ENCODE assay signal across 9 mouse cellular contexts in genomic region chr10:111957271-111958045, GRCm38 (mm10). TPM values are rescaled to one million over a fixed set of nuclear protein-coding genes. Genes with fewer than 3 reads are reported as not detected.
DNase-seq lines count a peak whose midpoint lies in the region; ATAC-seq lines count a peak whose summit lies in the region.
"Had no signal": no experiment of that assay in that cellular context is flagged by ENCODE, and none has a peak within 500 bp of the region (broad histone marks: within the 10 kb centered on the region; RNA-seq: fewer than 3 reads in every experiment).

No protein-coding gene starts in this region.

- H3K36me3 ChIP-seq in embryonic facial prominence, embryonic 13.5 days, result no peaks in the 10 kb centered on the region
- H3K36me3 ChIP-seq in heart, embryonic 10.5 days, result no peaks in the 10 kb centered on the region
- H3K36me3 ChIP-seq in limb, embryonic 12.5 days, result no peaks in the 10 kb centered on the region
- H3K36me3 ChIP-seq in midbrain, embryonic 16.5 days (ENCODE audit: control insufficient read depth, insufficient read depth, low read length), result no peaks in the 10 kb centered on the region
- no peaks in the 10 kb centered on the region for H3K36me3 ChIP-seq in stomach, embryonic 16.5 days (ENCODE audit: control insufficient read depth, insufficient read depth, low read length)
- H3K36me3 ChIP-seq: liver, embryonic 15.5 days had no signal

- peak; percentile 72; the same call in 1 of the 2 replicates for ATAC-seq in embryonic facial prominence, embryonic 13.5 days (ENCODE audit: insufficient number of reproducible peaks, insufficient read depth, low FRiP score, low TSS enrichment, low read depth)
- ATAC-seq in limb, embryonic 12.5 days (ENCODE audit: insufficient number of reproducible peaks, insufficient read depth, low FRiP score, low TSS enrichment, low read depth), result peak; percentile 63; the same call in 1 of the 2 replicates
- peak; percentile 89 for ATAC-seq in midbrain, embryonic 16.5 days
- peak; percentile 57; the same call in 1 of the 2 replicates for ATAC-seq in stomach, embryonic 16.5 days (ENCODE audit: insufficient read depth, low FRiP score)

- H3K4me3 ChIP-seq in embryonic facial prominence, embryonic 13.5 days, result no peak overlapping the region
- no peak overlapping the region for H3K4me3 ChIP-seq in heart, embryonic 10.5 days
- H3K4me3 ChIP-seq in limb, embryonic 12.5 days (replicated peaks), result no peak overlapping the region
- H3K4me3 ChIP-seq in midbrain, embryonic 16.5 days (ENCODE audit: low read depth, low read length), result no peak overlapping the region
- no peak overlapping the region for H3K4me3 ChIP-seq in stomach, embryonic 16.5 days (replicated peaks; ENCODE audit: low read length)
- H3K4me3 ChIP-seq: liver, embryonic 15.5 days had no signal

- no peak overlapping the region for H3K27ac ChIP-seq in embryonic facial prominence, embryonic 13.5 days
- 0 out of 2 replicates have a peak overlapping the region, but pooled peaks have one; percentile 47 for H3K27ac ChIP-seq in heart, embryonic 10.5 days
- no peak overlapping the region for H3K27ac ChIP-seq in limb, embryonic 12.5 days
- no peak overlapping the region for H3K27ac ChIP-seq in midbrain, embryonic 16.5 days (ENCODE audit: low read length)
- no peak overlapping the region for H3K27ac ChIP-seq in stomach, embryonic 16.5 days (ENCODE audit: low read length)
- H3K27ac ChIP-seq: liver, embryonic 15.5 days had no signal

- H3K4me1 ChIP-seq in embryonic facial prominence, embryonic 13.5 days, result no peaks in the 10 kb centered on the region
- peaks cover 6% of the 10 kb centered on the region for H3K4me1 ChIP-seq in heart, embryonic 10.5 days
- H3K4me1 ChIP-seq in limb, embryonic 12.5 days (replicated peaks), result 0 out of 2 replicates have a peak, but pooled peaks cover 3% of the 10 kb centered on the region
- H3K4me1 ChIP-seq in midbrain, embryonic 16.5 days (ENCODE audit: control insufficient read depth, insufficient read depth, low read length), result no peaks in the 10 kb centered on the region
- no peaks in the 10 kb centered on the region for H3K4me1 ChIP-seq in stomach, embryonic 16.5 days (ENCODE audit: control insufficient read depth, insufficient read depth, low read length)
- H3K4me1 ChIP-seq: liver, embryonic 15.5 days had no signal

- no peaks in the 10 kb centered on the region for H3K27me3 ChIP-seq in embryonic facial prominence, embryonic 13.5 days
- no peaks in the 10 kb centered on the region for H3K27me3 ChIP-seq in heart, embryonic 10.5 days (ENCODE audit: insufficient read depth, poor library complexity, severe bottlenecking)
- no peaks in the 10 kb centered on the region for H3K27me3 ChIP-seq in limb, embryonic 12.5 days
- peaks cover 3% of the 10 kb centered on the region for H3K27me3 ChIP-seq in midbrain, embryonic 16.5 days (ENCODE audit: control insufficient read depth, insufficient read depth, low read depth, low read length)
- no peaks in the 10 kb centered on the region for H3K27me3 ChIP-seq in stomach, embryonic 16.5 days (ENCODE audit: control insufficient read depth, insufficient read depth, low read length)
- H3K27me3 ChIP-seq: liver, embryonic 15.5 days had no signal

- 46% methylated on average over 10 of the region's 10 CpGs for WGBS in embryonic facial prominence, embryonic 13.5 days
- 51% methylated on average over 10 of the region's 10 CpGs for WGBS in heart, embryonic 10.5 days
- 61% methylated on average over 10 of the region's 10 CpGs for WGBS in limb, embryonic 12.5 days
- WGBS in midbrain, embryonic 16.5 days, result 59% methylated on average over 10 of the region's 10 CpGs
- 53% methylated on average over 10 of the region's 10 CpGs for WGBS in stomach, embryonic 16.5 days

- no peaks in the 10 kb centered on the region for H3K9me3 ChIP-seq in embryonic facial prominence, embryonic 13.5 days
- no peaks in the 10 kb centered on the region for H3K9me3 ChIP-seq in heart, embryonic 10.5 days
- no peaks in the 10 kb centered on the region for H3K9me3 ChIP-seq in limb, embryonic 12.5 days
- H3K9me3 ChIP-seq in midbrain, embryonic 16.5 days (replicated peaks; ENCODE audit: control insufficient read depth, low read length, poor library complexity, severe bottlenecking), result no peaks in the 10 kb centered on the region
- H3K9me3 ChIP-seq in stomach, embryonic 16.5 days (replicated peaks; ENCODE audit: control insufficient read depth, low read length), result no peaks in the 10 kb centered on the region
- H3K9me3 ChIP-seq: liver, embryonic 15.5 days had no signal

- peak; percentile 34 to 48 for DNase-seq in CD8-positive naive resting alpha-beta T cell, adult 2 months (ENCODE audit: low read depth in 2 of 2, low spot score in 2 of 2)
- peak; percentile 18 for DNase-seq in adrenal gland, postnatal 25 days
- no peak for DNase-seq in heart, embryonic 10.5 days (ENCODE audit: low spot score)
- peak; percentile 45 to 67 for DNase-seq in kidney, adult 8-10 months

- H3K4me2 ChIP-seq in embryonic facial prominence, embryonic 13.5 days, result no peak overlapping the region
- H3K4me2 ChIP-seq in limb, embryonic 12.5 days, result no peak overlapping the region
- H3K4me2 ChIP-seq in midbrain, embryonic 16.5 days (ENCODE audit: low read length), result no peak overlapping the region
- no peak overlapping the region for H3K4me2 ChIP-seq in stomach, embryonic 16.5 days (ENCODE audit: low read depth, low read length)
- H3K4me2 ChIP-seq: liver, embryonic 15.5 days had no signal

- H3K9ac ChIP-seq in embryonic facial prominence, embryonic 13.5 days, result no peak overlapping the region
- H3K9ac ChIP-seq in limb, embryonic 12.5 days (replicated peaks), result no peak overlapping the region
- H3K9ac ChIP-seq in midbrain, embryonic 16.5 days (ENCODE audit: low read depth, low read length), result no peak overlapping the region
- H3K9ac ChIP-seq in stomach, embryonic 16.5 days (ENCODE audit: low read length), result no peak overlapping the region
- H3K9ac ChIP-seq: liver, embryonic 15.5 days had no signal

RNA-seq across cellular contexts. Expression of gene Krr1, which starts 15.0 kb away (rescaled TPM):
- total RNA-seq in adrenal gland, postnatal 25 days (2021), result 39.0 and 42.0 TPM in 2 replicates
- 47.2 and 50.3 TPM in 2 replicates for polyA plus RNA-seq in embryonic facial prominence, embryonic 13.5 days (2015; fragmentation: Nextera tagmentation; extraction: Ambion mirVana)
- polyA plus RNA-seq in heart, embryonic 10.5 days (2016; fragmentation: Nextera tagmentation; extraction: Ambion mirVana), result 34.9 and 41.0 TPM in 2 replicates
- polyA plus RNA-seq in limb, embryonic 12.5 days (2016; fragmentation: Nextera tagmentation; extraction: Ambion mirVana), result 53.3 and 55.8 TPM in 2 replicates
- 40.4 and 43.8 TPM in 2 replicates for polyA plus RNA-seq in midbrain, embryonic 16.5 days (2015; fragmentation: Nextera tagmentation; extraction: Ambion mirVana)
- polyA plus RNA-seq in stomach, embryonic 16.5 days (2015; fragmentation: Nextera tagmentation; extraction: Ambion mirVana), result 38.0 and 40.2 TPM in 2 replicates

RNA-seq across cellular contexts. Expression of gene Glipr1, which starts 45.0 kb away (rescaled TPM):
- 1.4 TPM in 2 replicates for total RNA-seq in adrenal gland, postnatal 25 days (2021)
- 1.3 and 2.2 TPM in 2 replicates for polyA plus RNA-seq in embryonic facial prominence, embryonic 13.5 days (2015; fragmentation: Nextera tagmentation; extraction: Ambion mirVana)
- 0.71 and 1.6 TPM in 2 replicates for polyA plus RNA-seq in heart, embryonic 10.5 days (2016; fragmentation: Nextera tagmentation; extraction: Ambion mirVana)
- 1.5 and 1.8 TPM in 2 replicates for polyA plus RNA-seq in limb, embryonic 12.5 days (2016; fragmentation: Nextera tagmentation; extraction: Ambion mirVana)
- polyA plus RNA-seq in midbrain, embryonic 16.5 days (2015; fragmentation: Nextera tagmentation; extraction: Ambion mirVana), result 0.47 and 0.82 TPM in 2 replicates
- 14.7 and 14.9 TPM in 2 replicates for polyA plus RNA-seq in stomach, embryonic 16.5 days (2015; fragmentation: Nextera tagmentation; extraction: Ambion mirVana)
